Mouse (Mus musculus) skeletal muscle tissue, postnatal 0 days (tissue): ENCODE measurements around the gene Gm10770. TPM values are rescaled to one million over a fixed set of nuclear protein-coding genes. Genes with fewer than 3 reads are reported as not detected.

Source experiments
- polyA plus RNA-seq: library from polyadenylated mRNA; unstranded; fragments of >200 nt; fragmentation: Nextera tagmentation; extraction: Ambion mirVana; gene quantifications from 2 replicates; pipeline ENCODE4 v1.2.1, GENCODE M21; 2015

Gm10770 gene
- polyA plus RNA-seq = not detected in 2 replicates

DNA sequence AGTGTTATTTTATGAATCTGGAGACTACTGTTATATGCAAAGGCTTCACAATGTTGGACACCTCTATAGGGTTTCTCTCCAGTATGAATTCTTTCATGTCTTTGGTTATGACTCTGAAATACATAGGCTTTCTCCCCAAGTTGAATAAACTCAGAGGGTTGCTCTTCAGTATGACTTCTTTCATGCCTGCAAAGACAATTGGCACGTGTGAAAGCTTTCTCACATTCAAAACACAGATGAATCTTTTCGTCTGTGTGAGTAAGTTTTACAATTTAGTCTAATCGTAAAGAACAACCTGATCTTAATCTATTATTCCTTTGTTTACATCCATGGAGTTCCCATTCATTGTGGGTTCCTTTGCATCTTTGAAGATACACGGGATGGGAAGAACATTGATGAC lies at the start of gene Gm10770:
Gene Gm10770, minus strand, starts transcription at position 101 of the 400 bp plus-strand sequence.

DNA sequence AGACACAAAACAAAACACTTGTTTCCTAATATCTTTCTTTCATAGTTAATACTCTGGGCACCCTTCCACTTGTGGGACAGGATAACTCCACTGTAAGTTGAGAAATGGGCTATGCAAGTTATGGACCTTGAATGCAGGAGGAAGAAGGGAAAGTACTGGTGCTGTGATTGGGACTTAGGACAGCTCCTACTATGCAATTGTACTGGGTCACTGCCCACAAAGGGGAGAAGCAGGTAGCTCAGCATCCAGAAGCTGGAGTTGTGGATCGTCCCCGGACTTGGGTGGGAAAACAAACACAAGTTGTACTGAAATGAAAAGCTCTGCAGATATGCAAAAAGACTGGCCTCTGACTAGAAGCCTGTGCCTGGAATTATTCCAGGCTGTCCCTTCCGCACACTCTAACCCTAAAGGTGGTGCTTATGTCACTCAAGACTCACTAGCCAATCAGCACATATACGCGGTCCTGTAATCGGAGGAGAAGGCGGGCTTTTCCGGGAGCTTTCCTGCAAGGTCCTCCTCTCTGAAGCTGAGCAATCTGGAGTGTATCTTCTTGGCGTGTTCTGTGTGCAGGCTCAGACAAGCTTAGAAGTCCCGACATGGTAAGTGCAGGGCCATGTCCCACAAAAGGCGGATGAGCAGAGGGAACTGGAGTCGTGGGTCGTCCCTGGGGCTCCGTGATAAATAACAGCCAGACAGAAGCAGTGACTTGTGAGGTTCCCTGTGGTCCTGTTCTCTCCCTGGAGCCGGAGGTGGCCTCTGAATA lies 38.3 kb upstream of the Gm10770 start, which contains the start of gene Zfp937:
Gene Zfp937, plus strand, starts transcription at position 474 of the 763 bp plus-strand sequence.

DNA sequence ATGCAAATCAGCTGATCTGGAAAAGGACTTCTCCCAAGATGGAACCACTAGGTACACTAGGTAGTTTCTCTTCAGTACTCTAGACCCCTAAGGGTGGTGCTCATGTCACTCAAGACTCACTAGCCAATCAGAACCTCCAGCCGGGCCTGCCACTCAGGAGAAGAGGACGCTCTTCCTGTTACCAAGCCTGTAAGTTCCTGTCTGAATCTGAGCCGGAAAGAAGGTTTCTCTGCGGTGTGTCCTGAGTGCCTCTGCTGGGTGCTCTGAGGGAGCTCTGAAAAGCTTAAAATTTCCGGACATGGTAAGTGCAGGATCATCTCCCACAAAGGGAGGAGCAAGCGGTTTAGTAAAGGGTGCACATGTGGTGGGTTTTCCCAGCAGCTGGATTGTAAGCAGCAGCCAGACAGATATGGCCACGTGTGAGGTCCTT lies 2.1 kb upstream of the Gm10770 start, which contains the start of gene Gm14139:
Gene Gm14139, plus strand, starts transcription at position 186 of the 430 bp plus-strand sequence.

DNA sequence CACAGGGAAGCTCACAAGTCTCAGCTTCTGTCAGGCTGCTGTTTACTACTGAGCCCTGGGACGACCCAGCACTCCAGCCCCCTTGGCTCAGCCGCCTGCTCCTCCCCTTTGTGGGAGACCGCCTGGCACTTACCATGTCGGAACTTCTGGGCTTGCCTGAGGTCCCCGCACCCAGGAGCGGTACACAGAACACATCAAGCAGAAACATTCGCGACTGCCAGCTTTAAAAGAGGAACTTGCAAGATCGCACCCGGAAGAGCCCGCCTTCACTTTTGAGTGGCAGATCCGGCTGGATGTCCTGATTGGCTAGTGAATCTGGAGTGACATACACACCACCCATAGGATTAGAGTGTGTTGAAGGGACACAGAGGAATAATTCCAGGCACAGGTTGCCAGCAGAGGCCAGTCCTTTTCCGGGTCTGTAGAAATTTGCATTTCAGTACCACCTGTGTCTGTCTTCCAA lies 43.0 kb downstream of the Gm10770 start, which contains the start of gene Zfp120:
Gene Zfp120, minus strand, starts transcription at position 274 of the 463 bp plus-strand sequence.

Other genes starting within 250 kb of the Gm10770 start
- 5.7 and 6.1 TPM in 2 replicates for gene Zfp120, start 43.0 kb downstream of the Gm10770 start, polyA plus RNA-seq
- gene Gm14139, start 2.1 kb upstream of the Gm10770 start, polyA plus RNA-seq = not detected in 2 replicates
- gene Zfp937, start 38.4 kb upstream of the Gm10770 start, polyA plus RNA-seq = 2.2 and 3.0 TPM in 2 replicates
- 2.2 and 2.3 TPM in 2 replicates for gene Gm21994, start 75.9 kb upstream of the Gm10770 start, polyA plus RNA-seq
- not detected in 2 replicates for gene Gm14124, start 77.8 kb upstream of the Gm10770 start, polyA plus RNA-seq
- gene Gm10130, start 144.0 kb upstream of the Gm10770 start, polyA plus RNA-seq = 1.3 and 1.4 TPM in 2 replicates
- gene 3300002I08Rik, start 183.1 kb upstream of the Gm10770 start, polyA plus RNA-seq = 2.3 and 3.3 TPM in 2 replicates